Mouse (Mus musculus) midbrain, embryonic 15.5 days (tissue): ENCODE results near the gene Sh2b1. TPM values are rescaled to one million over a fixed set of nuclear protein-coding genes. Genes with fewer than 3 reads are reported as not detected.
A peak's percentile ranks its signal among the peaks of the same experiment; 100 is the strongest.
"Not testable (repeated sequence)": the region's sequence is repeated elsewhere in the genome, so short reads cannot be mapped to it uniquely, and the experiment has no call there.

Experiments used
- ATAC-seq: fragments of 200-750 bp; cut with Nextera tagmentation; replicated peaks from 2 replicates; pipeline ENCODE4 v1.8.0; 2017; ENCODE audit warnings: moderate TSS enrichment
- H3K27ac ChIP-seq: fragments of 300-500 bp; sonication (generic); 2 replicates; pipeline ENCODE4 v1.5.1; 2015; ENCODE audit warnings: mild to moderate bottlenecking, inconsistent platforms
- H3K27me3 ChIP-seq: fragments of 300-500 bp; sonication (generic); replicated peaks from 2 replicates; pipeline ENCODE4 v1.6.1; 2015; ENCODE audit warnings: inconsistent platforms
- H3K36me3 ChIP-seq: fragments of 300-500 bp; sonication (generic); replicated peaks from 2 replicates; pipeline ENCODE4 v1.6.1; 2015; ENCODE audit warnings: inconsistent platforms
- H3K4me1 ChIP-seq: fragments of 300-500 bp; sonication (generic); 2 replicates; pipeline ENCODE4 v1.6.1; 2015; ENCODE audit warnings: inconsistent platforms
- H3K4me2 ChIP-seq: fragments of 300-500 bp; sonication (generic); 2 replicates; pipeline ENCODE4 v1.6.1; 2015; ENCODE audit warnings: inconsistent platforms, mild to moderate bottlenecking, moderate library complexity
- H3K4me3 ChIP-seq: fragments of 300-500 bp; sonication (generic); 2 replicates; pipeline ENCODE4 v1.5.1; 2015; ENCODE audit warnings: mild to moderate bottlenecking, inconsistent platforms
- H3K9ac ChIP-seq: fragments of 300-500 bp; sonication (generic); 2 replicates; pipeline ENCODE4 v1.6.1; 2015; ENCODE audit warnings: mild to moderate bottlenecking, inconsistent platforms
- H3K9me3 ChIP-seq: fragments of 300-500 bp; sonication (generic); 2 replicates; pipeline ENCODE4 v1.6.1; 2016; ENCODE audit warnings: inconsistent platforms
- WGBS: fragments of 180-500 bp; shearing (Covaris S2); methylation state at CpG from one replicate; pipeline ENCODE4 v1.1.7; 2015; ENCODE audit warnings: mixed read lengths; 5-methylcytosine and 5-hydroxymethylcytosine counted together
- polyA plus RNA-seq: library from polyadenylated mRNA; unstranded; fragments of >200 nt; fragmentation: Nextera tagmentation; extraction: Ambion mirVana; gene quantifications from 2 replicates; pipeline ENCODE4 v1.2.1, GENCODE M21; 2015

Gene Sh2b1
- polyA plus RNA-seq, 1 experiment from 2014 or later = 84.3 TPM

DNA sequence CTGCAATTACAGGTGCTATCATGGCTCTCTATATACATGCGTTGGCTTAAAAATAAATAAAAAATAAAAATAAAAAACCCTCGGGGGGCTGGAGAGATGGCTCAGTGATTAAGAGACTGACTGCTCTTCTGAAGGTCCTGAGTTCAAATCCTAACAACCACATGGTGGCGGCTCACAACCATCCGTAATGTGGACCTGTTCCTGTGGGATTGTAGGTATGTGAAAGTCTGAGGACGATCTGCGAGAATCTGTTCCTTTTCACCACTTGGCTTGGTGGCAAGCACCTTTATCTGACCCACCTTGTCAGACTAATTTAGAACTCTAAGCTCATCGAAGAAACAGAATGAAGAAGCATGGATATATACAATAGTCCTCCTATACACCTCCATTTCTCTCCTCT lies 24.2 kb upstream of the Sh2b1 start:
- no peak for ATAC-seq
- peaks cover 21% of the 10 kb centered on the region for H3K4me1 ChIP-seq
- H3K9ac ChIP-seq = no peak overlapping the region
- no peak overlapping the region for H3K4me3 ChIP-seq
- H3K36me3 ChIP-seq = peaks cover 64% of the 10 kb centered on the region
- no peak overlapping the region for H3K4me2 ChIP-seq
- no peak overlapping the region for H3K27ac ChIP-seq
- H3K9me3 ChIP-seq = no peaks in the 10 kb centered on the region
- no peaks in the 10 kb centered on the region for H3K27me3 ChIP-seq
- WGBS = 95% methylated on average over 7 of the region's 7 CpGs

DNA sequence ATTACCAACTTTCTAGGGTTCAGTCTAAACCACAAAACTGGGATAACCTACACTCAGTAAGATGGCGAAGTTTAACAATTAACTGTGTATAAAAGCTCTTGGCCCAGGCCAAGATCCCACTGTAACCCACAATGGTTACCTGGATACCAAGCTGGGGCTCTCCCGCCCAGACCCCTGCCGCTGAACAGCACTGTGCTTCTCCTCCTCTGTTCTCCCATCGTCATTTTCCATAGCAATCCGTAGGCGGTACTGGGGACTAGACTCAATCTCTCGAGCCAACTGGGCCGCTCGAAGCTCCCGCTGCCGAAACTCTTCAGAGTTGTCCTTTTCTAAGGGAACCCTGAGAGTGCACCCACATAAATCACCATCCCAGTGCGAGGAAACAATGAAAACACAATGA lies 22.7 kb upstream of the Sh2b1 start:
- Histone ChIP-seq H3K36me3 (peaks cover 79% of the 10 kb centered on the region), H3K9me3 (no peaks in the 10 kb centered on the region), H3K4me3 (no peak overlapping the region), H3K27ac (no peak overlapping the region), H3K9ac (no peak overlapping the region), H3K4me2 (no peak overlapping the region), H3K27me3 (no peaks in the 10 kb centered on the region), H3K4me1 (peaks cover 16% of the 10 kb centered on the region)
- 92% methylated on average over 12 of the region's 12 CpGs for WGBS
- ATAC-seq = no peak

DNA sequence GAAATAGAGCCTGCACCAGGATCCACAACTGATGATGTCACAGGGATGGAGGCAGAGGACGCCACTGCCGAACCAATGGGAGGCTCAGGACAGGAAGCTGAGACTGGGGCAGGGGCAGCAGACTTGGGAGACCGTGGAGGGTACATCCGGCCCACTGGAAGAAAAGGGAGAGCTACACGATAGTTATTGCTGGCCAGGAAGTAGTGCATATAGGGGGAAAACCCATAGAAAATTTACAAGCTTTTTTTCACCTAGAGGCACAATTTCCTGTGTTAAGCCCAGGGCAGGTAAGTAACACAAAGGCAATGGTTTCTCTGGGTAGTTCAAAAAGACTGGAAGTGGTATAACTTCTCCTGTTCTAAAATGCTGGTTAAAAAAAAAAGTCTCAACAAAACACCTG lies 21.3 kb upstream of the Sh2b1 start:
- WGBS = 91% methylated on average over 5 of the region's 5 CpGs
- Histone ChIP-seq H3K9ac (no peak overlapping the region), H3K4me3 (no peak overlapping the region), H3K27me3 (no peaks in the 10 kb centered on the region), H3K9me3 (no peaks in the 10 kb centered on the region), H3K4me1 (peaks cover 14% of the 10 kb centered on the region), H3K27ac (no peak overlapping the region), H3K36me3 (peaks cover 93% of the 10 kb centered on the region), H3K4me2 (no peak overlapping the region)
- ATAC-seq = no peak

DNA sequence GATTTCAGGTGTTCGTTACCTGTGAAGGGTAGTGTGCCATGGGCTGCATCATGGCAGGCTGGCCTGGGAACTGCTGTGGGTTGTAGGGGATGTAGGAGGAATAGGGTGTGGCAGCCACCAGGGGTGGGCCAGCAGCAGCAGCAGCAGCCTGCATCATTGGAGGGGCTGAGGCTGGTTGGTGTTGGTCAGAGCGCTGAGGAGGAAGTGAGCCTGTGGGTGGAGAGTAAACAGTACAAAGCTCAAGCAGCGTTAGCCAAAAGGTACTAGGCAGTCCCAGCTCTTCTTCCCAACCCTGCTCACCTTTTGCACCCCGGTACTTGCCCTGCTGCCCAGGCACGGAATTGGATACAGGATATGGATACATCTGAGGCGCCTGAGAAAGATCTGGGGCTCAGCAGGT lies 18.9 kb upstream of the Sh2b1 start:
- Histone ChIP-seq H3K9ac (no peak overlapping the region), H3K4me2 (no peak overlapping the region), H3K36me3 (peaks cover 92% of the 10 kb centered on the region), H3K27me3 (no peaks in the 10 kb centered on the region), H3K9me3 (no peaks in the 10 kb centered on the region), H3K4me1 (no peaks in the 10 kb centered on the region), H3K4me3 (no peak overlapping the region), H3K27ac (no peak overlapping the region)
- ATAC-seq = no peak
- WGBS = 92% methylated on average over 6 of the region's 6 CpGs

DNA sequence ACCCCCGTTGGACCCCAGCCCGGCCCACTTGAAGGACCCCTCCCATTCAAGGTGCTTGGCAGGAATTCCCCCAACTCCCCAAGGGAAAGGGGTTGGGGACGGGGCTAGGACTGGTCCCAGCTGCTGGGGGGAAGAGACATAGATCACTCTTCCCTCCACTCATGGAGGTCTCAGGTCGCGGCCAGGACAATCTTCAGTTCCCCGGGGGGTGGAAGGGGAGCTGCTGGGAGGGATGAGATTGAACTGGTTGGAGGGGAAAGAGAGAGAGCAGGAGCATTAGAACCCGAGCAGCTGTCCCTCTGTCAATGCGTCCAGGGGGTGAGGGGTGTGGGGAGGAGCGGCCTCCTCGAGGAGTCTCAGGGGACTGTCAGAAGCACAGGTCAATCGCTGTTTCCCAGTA lies 16.7 kb upstream of the Sh2b1 start:
- no peak for ATAC-seq
- no peaks in the 10 kb centered on the region for H3K9me3 ChIP-seq
- no peak overlapping the region for H3K9ac ChIP-seq
- peaks cover 11% of the 10 kb centered on the region for H3K4me1 ChIP-seq
- H3K27me3 ChIP-seq = no peaks in the 10 kb centered on the region
- peaks cover 74% of the 10 kb centered on the region for H3K36me3 ChIP-seq
- no peak overlapping the region for H3K4me2 ChIP-seq
- WGBS = 54% methylated on average over 11 of the region's 11 CpGs
- no peak overlapping the region for H3K4me3 ChIP-seq
- H3K27ac ChIP-seq = no peak overlapping the region

DNA sequence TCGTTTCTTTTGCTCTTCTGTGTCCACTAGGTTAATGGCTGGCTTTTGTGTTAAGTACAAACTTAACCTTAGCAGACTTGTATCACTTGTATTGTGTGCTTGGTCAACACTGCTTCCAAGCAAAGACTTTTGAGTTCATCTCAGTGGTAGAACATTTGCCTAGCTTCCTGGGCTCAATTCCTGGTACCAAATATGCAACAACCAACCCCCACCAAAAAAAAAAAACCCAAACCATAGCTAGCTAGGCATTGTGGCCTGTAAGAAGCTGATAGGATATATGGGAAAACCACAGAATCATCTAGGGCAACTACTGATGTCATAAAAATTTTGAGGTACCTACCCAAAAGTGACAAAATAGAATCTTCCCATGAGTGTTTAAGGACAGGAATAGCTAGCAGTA lies 15.8 kb upstream of the Sh2b1 start:
- ATAC-seq = no peak
- WGBS = 85% methylated on average over 1 of the region's 1 CpGs
- H3K9me3 ChIP-seq = no peaks in the 10 kb centered on the region
- no peak overlapping the region for H3K27ac ChIP-seq
- H3K9ac ChIP-seq = no peak overlapping the region
- H3K36me3 ChIP-seq = peaks cover 64% of the 10 kb centered on the region
- H3K4me1 ChIP-seq = peaks cover 13% of the 10 kb centered on the region
- no peaks in the 10 kb centered on the region for H3K27me3 ChIP-seq
- H3K4me2 ChIP-seq = no peak overlapping the region
- no peak overlapping the region for H3K4me3 ChIP-seq

DNA sequence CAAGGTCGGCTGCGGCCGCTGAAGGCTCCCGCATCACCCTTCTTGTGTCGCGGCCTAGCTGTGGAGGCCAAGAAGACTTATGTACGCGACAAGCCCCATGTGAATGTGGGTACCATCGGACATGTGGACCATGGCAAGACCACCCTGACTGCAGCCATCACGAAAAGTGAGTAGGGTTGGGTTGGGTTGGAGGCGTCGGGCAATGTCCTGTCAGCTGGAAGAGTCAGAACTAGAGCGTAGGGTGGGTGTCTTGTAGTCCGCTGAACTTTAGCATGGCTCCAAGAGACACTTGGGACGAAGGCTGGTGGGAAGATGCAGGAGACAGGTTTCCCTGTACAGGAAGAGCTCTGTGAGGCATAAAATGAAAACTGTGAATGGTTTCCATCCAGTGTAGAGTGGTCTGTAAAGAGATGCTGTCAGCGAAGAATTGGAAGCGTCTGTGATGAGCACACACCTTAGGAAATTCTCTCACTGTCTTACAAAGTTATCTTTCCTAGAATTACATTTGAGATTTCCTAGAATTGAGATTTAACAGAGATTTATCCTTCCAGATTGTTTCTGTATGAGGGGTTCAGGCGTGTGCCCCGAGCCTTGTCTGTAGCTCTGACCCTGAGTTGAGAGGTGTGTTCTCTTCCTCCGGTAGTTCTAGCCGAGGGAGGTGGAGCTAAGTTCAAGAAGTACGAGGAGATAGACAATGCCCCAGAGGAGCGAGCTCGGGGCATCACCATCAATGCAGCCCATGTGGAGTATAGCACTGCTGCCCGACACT lies 12.6 kb upstream of the Sh2b1 start:
- 16% methylated on average over 25 of the region's 25 CpGs for WGBS

DNA sequence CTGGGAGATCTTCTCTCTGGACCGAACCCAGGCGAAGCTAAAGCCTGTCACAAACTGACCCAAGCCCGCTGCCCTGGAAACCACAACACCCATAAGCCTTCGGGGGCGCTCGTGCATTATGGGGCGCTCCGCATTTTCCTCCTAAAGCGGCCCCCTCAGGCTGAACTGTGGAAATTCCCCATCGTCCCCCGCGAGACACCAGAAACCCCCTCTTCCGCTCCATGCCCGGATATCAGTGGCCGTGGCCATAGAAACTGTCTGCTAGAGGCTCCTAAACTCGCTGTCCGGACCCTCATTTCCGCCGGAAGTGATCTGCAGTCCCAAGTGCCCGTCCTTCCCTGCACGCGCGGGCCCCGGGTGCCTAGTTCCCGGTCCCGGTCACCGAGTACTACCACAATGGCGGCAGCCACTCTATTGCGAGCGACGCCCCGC lies 11.8 kb upstream of the Sh2b1 start, which contains the start of gene Tufm:
Tufm (plus strand) TSS at position 310 of the 432 bp plus-strand sequence.
- 0% methylated on average over 32 of the region's 32 CpGs for WGBS
- Histone ChIP-seq H3K4me1 (peaks cover 19% of the 10 kb centered on the region), H3K36me3 (peaks cover 25% of the 10 kb centered on the region; the same call in 1 of the 2 replicates)

More for the DNA sequence above, 12.6 kb upstream of the Sh2b1 start:
- Histone ChIP-seq H3K4me1 (peaks cover 13% of the 10 kb centered on the region), H3K36me3 (peaks cover 32% of the 10 kb centered on the region; the same call in 1 of the 2 replicates), H3K9ac (peak overlapping the region; percentile 73), H3K4me2 (peak overlapping the region; percentile 94), H3K27ac (peak overlapping the region; percentile 71), H3K4me3 (peak overlapping the region; percentile 73)
- not testable (repeated sequence) for H3K9me3 ChIP-seq, H3K27me3 ChIP-seq
- peak; percentile 48 for ATAC-seq

DNA sequence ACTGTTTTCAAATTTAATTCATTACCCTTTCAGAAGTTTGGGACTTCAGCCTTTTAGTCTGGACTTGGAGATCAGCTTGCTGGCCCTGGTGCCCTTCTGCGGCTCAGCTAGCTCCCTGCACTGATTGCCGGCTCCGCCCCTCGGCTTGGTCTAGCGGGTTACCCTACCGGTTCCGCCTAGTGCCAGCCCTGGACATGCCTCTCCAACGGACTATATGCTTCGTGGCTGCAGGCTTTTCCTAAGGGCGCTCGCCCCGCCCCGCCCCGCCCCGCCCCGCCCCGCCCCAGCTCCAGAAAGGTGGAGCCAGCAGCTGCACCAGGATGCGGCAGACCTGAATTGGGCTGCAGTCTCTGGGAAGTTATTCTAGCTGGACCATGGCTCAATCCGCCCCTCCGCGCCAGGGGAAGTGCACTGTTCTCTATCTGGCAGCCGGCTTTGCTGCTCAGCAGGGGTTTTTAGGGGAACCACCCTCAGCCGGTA lies 7.2 kb upstream of the Sh2b1 start:
- 0 out of 2 replicates have a peak, but pooled peaks cover 3% of the 10 kb centered on the region for H3K27me3 ChIP-seq
- peak overlapping the region; percentile 22; the same call in 1 of the 2 replicates for H3K27ac ChIP-seq
- no peaks in the 10 kb centered on the region for H3K36me3 ChIP-seq
- peak overlapping the region; percentile 72 for H3K4me2 ChIP-seq
- under 1% methylated on average over 23 of the region's 23 CpGs for WGBS
- peak overlapping the region; percentile 31; the same call in 1 of the 2 replicates for H3K9ac ChIP-seq
- ATAC-seq = 0 out of 2 replicates have a peak, but pooled peaks have one; percentile 43
- no peaks in the 10 kb centered on the region for H3K9me3 ChIP-seq
- H3K4me1 ChIP-seq = peaks cover 8% of the 10 kb centered on the region; the same call in 1 of the 2 replicates
- H3K4me3 ChIP-seq = peak overlapping the region; percentile 27

More for the DNA sequence above, 11.8 kb upstream of the Sh2b1 start, which contains the start of gene Tufm:
- Histone ChIP-seq H3K4me3 (peak within 1 kb of the TSS; percentile 73), H3K9ac (peak within 1 kb of the TSS; percentile 73), H3K27me3 (0 out of 2 replicates have a peak, but pooled peaks cover 3% of the 10 kb centered on the region), H3K9me3 (no peaks in the 10 kb centered on the region), H3K4me2 (peak within 1 kb of the TSS; percentile 94), H3K27ac (peak within 1 kb of the TSS; percentile 71)
- ATAC-seq = peak; percentile 95

DNA sequence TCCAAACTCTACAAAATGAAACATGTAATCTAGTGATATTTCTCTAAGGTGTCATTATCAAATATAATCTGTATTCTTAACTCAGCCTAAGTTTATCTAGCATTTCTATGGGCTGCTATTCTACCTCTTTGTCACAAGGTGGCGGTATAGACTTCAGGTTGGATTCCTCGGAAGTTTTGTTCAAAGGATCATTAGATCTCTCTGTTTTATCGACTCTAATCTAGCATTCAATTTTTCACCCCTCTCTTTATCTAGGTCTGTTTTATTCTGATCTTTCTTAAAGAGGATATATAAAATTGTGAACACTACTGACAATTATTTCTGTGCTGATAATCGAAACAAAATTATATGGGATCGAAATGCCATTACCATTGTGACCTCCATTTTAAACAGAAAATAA lies 6.5 kb upstream of the Sh2b1 start:
- Histone ChIP-seq H3K27ac (no peak overlapping the region), H3K36me3 (no peaks in the 10 kb centered on the region), H3K9ac (no peak overlapping the region), H3K9me3 (no peaks in the 10 kb centered on the region), H3K27me3 (0 out of 2 replicates have a peak, but pooled peaks cover 3% of the 10 kb centered on the region), H3K4me2 (no peak overlapping the region), H3K4me3 (no peak overlapping the region), H3K4me1 (peaks cover 7% of the 10 kb centered on the region; the same call in 1 of the 2 replicates)
- ATAC-seq = no peak
- 26% methylated on average over 5 of the region's 5 CpGs for WGBS

DNA sequence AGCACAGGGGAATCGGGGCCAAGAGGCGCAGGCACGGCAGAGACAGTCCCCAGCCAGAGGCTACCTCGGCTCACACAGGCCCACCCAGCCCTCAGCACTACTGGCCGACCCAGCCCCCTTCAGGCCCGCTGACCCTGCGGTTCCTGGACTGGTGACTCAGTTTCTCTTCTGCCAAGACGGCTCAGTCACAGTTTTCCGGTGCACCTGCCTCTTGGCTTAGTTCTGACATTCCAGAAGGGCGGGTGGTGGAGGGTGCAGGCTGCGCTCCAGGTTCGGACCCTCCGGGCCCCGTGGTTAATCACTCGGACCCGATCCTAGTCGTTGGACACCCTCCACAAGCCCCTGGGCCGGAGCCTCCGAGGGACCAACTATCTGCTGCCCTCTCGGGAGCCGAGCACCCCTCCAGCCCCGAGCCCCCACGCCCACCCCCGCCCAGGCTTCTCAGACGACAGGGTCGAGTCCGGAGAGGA lies 703 bp downstream of the Sh2b1 start:
- H3K27me3 ChIP-seq = no peaks in the 10 kb centered on the region
- 1% methylated on average over 27 of the region's 27 CpGs for WGBS
- H3K36me3 ChIP-seq = peaks cover 26% of the 10 kb centered on the region
- peak overlapping the region; percentile 94 for H3K4me3 ChIP-seq
- H3K27ac ChIP-seq = peak overlapping the region; percentile 98
- peak overlapping the region; percentile 94 for H3K4me2 ChIP-seq
- ATAC-seq = peak; percentile 67
- H3K9ac ChIP-seq = peak overlapping the region; percentile 98
- no peaks in the 10 kb centered on the region for H3K9me3 ChIP-seq
- H3K4me1 ChIP-seq = peaks cover 26% of the 10 kb centered on the region

DNA sequence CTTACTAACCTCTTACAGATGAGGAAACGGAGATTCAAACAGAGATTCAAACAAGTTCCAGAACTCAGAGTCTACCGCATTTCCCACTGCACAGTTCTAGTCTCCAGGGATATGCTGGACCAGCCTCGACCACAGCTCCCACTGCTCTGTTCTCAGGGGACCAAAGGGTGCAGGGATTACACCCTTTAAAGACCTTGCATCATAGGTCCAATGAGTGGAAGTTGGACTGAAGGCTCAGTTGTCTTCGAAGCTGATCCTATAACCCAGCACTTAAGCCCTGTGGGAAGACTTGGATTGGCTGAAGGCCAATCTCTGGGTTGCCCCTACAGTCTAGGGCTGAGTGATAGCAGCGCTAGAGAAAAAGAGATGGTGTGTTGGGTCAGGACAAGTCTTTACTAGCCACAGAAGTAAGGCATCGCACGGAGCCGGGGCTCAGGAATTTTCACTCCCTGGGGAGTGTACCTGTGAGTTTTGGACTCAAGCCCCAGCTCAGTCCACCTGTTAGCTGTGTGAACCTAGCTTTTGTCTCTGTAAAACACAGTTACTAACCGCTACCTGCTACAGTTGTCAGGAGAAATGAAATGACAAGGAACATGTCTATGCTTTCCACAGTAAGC lies 1.6 kb downstream of the Sh2b1 start:
- Histone ChIP-seq H3K4me1 (peaks cover 26% of the 10 kb centered on the region), H3K27ac (no peak overlapping the region), H3K9ac (0 out of 2 replicates have a peak overlapping the region, but pooled peaks have one; percentile 98), H3K27me3 (no peaks in the 10 kb centered on the region), H3K4me2 (peak overlapping the region; percentile 94), H3K9me3 (no peaks in the 10 kb centered on the region), H3K36me3 (peaks cover 34% of the 10 kb centered on the region), H3K4me3 (peak overlapping the region; percentile 94)
- WGBS = 88% methylated on average over 9 of the region's 9 CpGs
- no peak for ATAC-seq
